Mouse (Mus musculus) embryonic fibroblast, embryonic 13.5 days (primary cell): ENCODE measurements around the gene Scamp5.

Source experiments
- CTCF ChIP-seq: IDR thresholded peaks from 2 replicates; pipeline ENCODE4 v1.5.1; 2011; ENCODE audit warnings: mild to moderate bottlenecking, control low read depth, low read length, moderate library complexity, borderline replicate concordance; ENCODE audit not compliant: insufficient read depth
- POLR2A ChIP-seq: IDR thresholded peaks from 2 replicates; pipeline ENCODE4 v1.6.1; 2011; ENCODE audit warnings: low read depth, mild to moderate bottlenecking, control low read depth, low read length, moderate library complexity

GRCm38 (mm10) chr9:57502911-57503621 is 35.2 kb upstream of the Scamp5 start:
- no peak for TF ChIP-seq POLR2A
- no peak for TF ChIP-seq CTCF
